Mouse (Mus musculus): ENCODE data around the gene Ddx58.

DNA sequence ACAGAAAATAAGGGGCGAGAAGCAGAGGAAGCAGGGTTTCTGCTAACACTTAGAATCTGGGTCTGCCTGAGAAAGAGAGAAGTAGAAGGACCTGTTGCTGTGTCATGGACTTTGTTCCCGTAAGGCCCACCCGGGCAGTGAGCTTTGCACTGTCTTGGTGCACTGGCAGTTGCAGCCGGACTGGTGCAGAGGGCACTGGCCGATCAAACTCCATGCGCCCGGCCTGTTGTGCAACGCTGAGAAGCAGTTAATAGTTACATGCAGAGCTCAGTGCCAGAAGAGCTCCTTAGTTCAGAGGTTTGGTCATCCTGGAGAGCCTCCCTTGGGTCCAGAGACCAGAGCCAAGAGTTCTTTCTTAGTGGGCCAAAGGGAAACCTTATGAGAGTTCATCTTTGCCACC, 57.9 kb downstream of the Ddx58 start:
- TF ChIP-seq CTCF (IDR thresholded peaks at IDR 0.05; ENCODE audit: borderline replicate concordance, control insufficient read depth, extremely low read depth, insufficient read depth, low read length, poor library complexity): no peak
- no peak for TF ChIP-seq POLR2A (IDR thresholded peaks at IDR 0.05; ENCODE audit: control insufficient read depth, extremely low read depth, insufficient read depth, low read length, poor library complexity)
